Mouse (Mus musculus): ENCODE measurements around the gene Pqbp1. TPM values are rescaled to one million over a fixed set of nuclear protein-coding genes. Genes with fewer than 3 reads are reported as not detected.

Pqbp1 gene
- polyA plus RNA-seq, 1 experiment from 2014 or later, result 147 TPM

Other genes with a start within 250 kb of the Pqbp1 start
- gene Prickle3, start 242.0 kb downstream of the Pqbp1 start, polyA plus RNA-seq (2016; fragmentation: Nextera tagmentation; extraction: Ambion mirVana), result 7.2 and 7.4 TPM in 2 replicates
- 68.9 and 76.6 TPM in 2 replicates for gene Plp2, start 227.9 kb downstream of the Pqbp1 start, polyA plus RNA-seq (2016; fragmentation: Nextera tagmentation; extraction: Ambion mirVana)
- 0.31 TPM in 1 of 2 replicates, not detected in the other for gene Magix, start 218.0 kb downstream of the Pqbp1 start, polyA plus RNA-seq (2016; fragmentation: Nextera tagmentation; extraction: Ambion mirVana)
- gene Gpkow, start 202.1 kb downstream of the Pqbp1 start, polyA plus RNA-seq (2016; fragmentation: Nextera tagmentation; extraction: Ambion mirVana), result 42.9 and 43.2 TPM in 2 replicates
- gene Wdr45, start 184.9 kb downstream of the Pqbp1 start, polyA plus RNA-seq (2016; fragmentation: Nextera tagmentation; extraction: Ambion mirVana), result 27.5 and 29.1 TPM in 2 replicates
- gene Gm45208, start 177.0 kb downstream of the Pqbp1 start, polyA plus RNA-seq (2016; fragmentation: Nextera tagmentation; extraction: Ambion mirVana), result 0.96 TPM in 1 of 2 replicates, not detected in the other
- 66.5 and 70.9 TPM in 2 replicates for gene Praf2, start 170.8 kb downstream of the Pqbp1 start, polyA plus RNA-seq (2016; fragmentation: Nextera tagmentation; extraction: Ambion mirVana)
- 22.5 and 24.8 TPM in 2 replicates for gene Ccdc120, start 148.4 kb downstream of the Pqbp1 start, polyA plus RNA-seq (2016; fragmentation: Nextera tagmentation; extraction: Ambion mirVana)
- 27.7 and 30.4 TPM in 2 replicates for gene Tfe3, start 136.7 kb downstream of the Pqbp1 start, polyA plus RNA-seq (2016; fragmentation: Nextera tagmentation; extraction: Ambion mirVana)
- 43.5 and 44.7 TPM in 2 replicates for gene Gripap1, start 109.5 kb downstream of the Pqbp1 start, polyA plus RNA-seq (2016; fragmentation: Nextera tagmentation; extraction: Ambion mirVana)
- 0.80 and 0.90 TPM in 2 replicates for gene Kcnd1, start 77.0 kb downstream of the Pqbp1 start, polyA plus RNA-seq (2016; fragmentation: Nextera tagmentation; extraction: Ambion mirVana)
- 58.0 and 67.0 TPM in 2 replicates for gene Otud5, start 57.9 kb downstream of the Pqbp1 start, polyA plus RNA-seq (2016; fragmentation: Nextera tagmentation; extraction: Ambion mirVana)
- 6.2 and 6.8 TPM in 2 replicates for gene Pim2, start 21.0 kb downstream of the Pqbp1 start, polyA plus RNA-seq (2016; fragmentation: Nextera tagmentation; extraction: Ambion mirVana)
- 26.8 and 30.8 TPM in 2 replicates for gene Slc35a2, start 15.2 kb downstream of the Pqbp1 start, polyA plus RNA-seq (2016; fragmentation: Nextera tagmentation; extraction: Ambion mirVana)
- 153 and 159 TPM in 2 replicates for gene Timm17b, start 88 bp upstream of the Pqbp1 start, polyA plus RNA-seq (2016; fragmentation: Nextera tagmentation; extraction: Ambion mirVana)
- not detected in 2 replicates for gene Gm10491, start 8.6 kb upstream of the Pqbp1 start, polyA plus RNA-seq (2016; fragmentation: Nextera tagmentation; extraction: Ambion mirVana)
- gene Gm10490, start 10.3 kb upstream of the Pqbp1 start, polyA plus RNA-seq (2016; fragmentation: Nextera tagmentation; extraction: Ambion mirVana), result not detected in 2 replicates
- 0.35 and 0.99 TPM in 2 replicates for gene Pcsk1n, start 20.6 kb upstream of the Pqbp1 start, polyA plus RNA-seq (2016; fragmentation: Nextera tagmentation; extraction: Ambion mirVana)
- not detected in 2 replicates for gene Eras, start 29.3 kb upstream of the Pqbp1 start, polyA plus RNA-seq (2016; fragmentation: Nextera tagmentation; extraction: Ambion mirVana)
- gene Hdac6, start 48.6 kb upstream of the Pqbp1 start, polyA plus RNA-seq (2016; fragmentation: Nextera tagmentation; extraction: Ambion mirVana), result 52.9 and 53.6 TPM in 2 replicates
- 2.0 and 2.3 TPM in 2 replicates for gene Gata1, start 78.8 kb upstream of the Pqbp1 start, polyA plus RNA-seq (2016; fragmentation: Nextera tagmentation; extraction: Ambion mirVana)
- not detected in 2 replicates for gene Glod5, start 119.2 kb upstream of the Pqbp1 start, polyA plus RNA-seq (2016; fragmentation: Nextera tagmentation; extraction: Ambion mirVana)
- gene Suv39h1, start 175.5 kb upstream of the Pqbp1 start, polyA plus RNA-seq (2016; fragmentation: Nextera tagmentation; extraction: Ambion mirVana), result 87.7 and 90.6 TPM in 2 replicates
- 0.10 and 0.31 TPM in 2 replicates for gene Was, start 191.2 kb upstream of the Pqbp1 start, polyA plus RNA-seq (2016; fragmentation: Nextera tagmentation; extraction: Ambion mirVana)
- 20.5 and 20.9 TPM in 2 replicates for gene Wdr13, start 233.6 kb upstream of the Pqbp1 start, polyA plus RNA-seq (2016; fragmentation: Nextera tagmentation; extraction: Ambion mirVana)
- 531 and 573 TPM in 2 replicates for gene Rbm3, start 246.6 kb upstream of the Pqbp1 start, polyA plus RNA-seq (2016; fragmentation: Nextera tagmentation; extraction: Ambion mirVana)